Mouse (Mus musculus): ENCODE results near the gene Stk11. TPM values are rescaled to one million over a fixed set of nuclear protein-coding genes. Genes with fewer than 3 reads are reported as not detected.

The Stk11 gene
- polyA plus RNA-seq, 1 experiment from 2014 or later = 27.1 TPM

DNA sequence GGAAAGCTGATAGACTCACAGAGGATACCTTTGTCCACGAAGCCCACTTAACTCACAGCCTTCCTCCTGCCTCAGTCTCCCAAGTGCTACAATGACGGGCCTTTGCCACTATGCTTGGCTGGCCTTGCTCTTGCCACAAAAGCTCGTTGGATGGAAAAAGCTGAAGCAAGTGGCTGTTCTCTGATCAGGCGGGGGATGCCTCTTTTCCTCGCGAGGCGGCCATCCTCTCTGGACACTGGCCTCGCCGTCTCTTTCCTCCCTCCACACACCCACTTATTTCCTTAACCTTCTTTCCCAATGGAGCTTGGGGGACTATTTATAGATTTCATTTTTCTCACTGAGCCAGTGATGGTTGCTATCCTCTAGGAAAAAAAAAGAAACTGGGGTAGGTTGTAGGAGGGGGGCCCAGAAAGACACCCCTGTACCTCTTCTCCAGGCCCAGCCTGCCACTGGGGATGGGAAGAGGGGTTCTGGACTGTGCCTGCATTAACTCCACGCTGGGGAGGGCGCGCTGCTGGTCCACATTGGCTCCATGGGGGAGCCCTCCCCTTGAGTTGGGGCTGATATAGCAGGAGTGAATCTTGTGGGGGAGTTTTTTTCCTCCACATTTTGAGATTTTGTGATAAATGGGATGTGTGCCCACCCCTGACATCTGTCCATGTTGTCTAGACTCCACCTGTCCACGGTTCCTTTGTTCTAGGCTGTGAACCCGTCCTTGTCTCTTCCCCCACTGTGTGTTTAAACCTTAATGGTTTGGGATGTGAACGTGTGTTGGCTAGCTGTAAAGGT is 41.7 kb downstream of the Stk11 start:
- Histone ChIP-seq H3K27ac (replicated peaks; ENCODE audit: low read depth, low read length) (peak overlapping the region; percentile 42), H3K4me3 (ENCODE audit: low read depth, low read length) (no peak overlapping the region), H3K9me3 (ENCODE audit: control insufficient read depth, low read length) (no peaks in the 10 kb centered on the region), H3K9ac (ENCODE audit: low read length) (no peak overlapping the region), H3K27me3 (ENCODE audit: control insufficient read depth, insufficient read depth, low read length) (no peaks in the 10 kb centered on the region), H3K4me1 (ENCODE audit: control insufficient read depth, insufficient read depth, low read length) (peaks cover 73% of the 10 kb centered on the region), H3K4me2 (ENCODE audit: low read depth, severe bottlenecking) (peak overlapping the region; percentile 18; the same call in 1 of the 2 replicates), H3K36me3 (ENCODE audit: control insufficient read depth, insufficient read depth, low read length) (peaks cover 47% of the 10 kb centered on the region)
- ATAC-seq (ENCODE audit: insufficient number of reproducible peaks, low FRiP score, low TSS enrichment, low read depth) (no peak), DNase-seq (ENCODE audit: low spot score) (no peak)
- 71% methylated on average over 15 of the region's 15 CpGs for WGBS

GRCm38 (mm10) chr10:80158307-80158986 is 42.8 kb downstream of the Stk11 start:
- peaks cover 35% of the 10 kb centered on the region for H3K36me3 ChIP-seq (ENCODE audit: control insufficient read depth, insufficient read depth, low read length)
- peak; percentile 2; the same call in 1 of the 2 replicates for ATAC-seq (ENCODE audit: insufficient number of reproducible peaks, low FRiP score, low TSS enrichment, low read depth)
- H3K4me2 ChIP-seq (ENCODE audit: low read depth, severe bottlenecking) = peak overlapping the region; percentile 72; the same call in 1 of the 2 replicates
- H3K4me1 ChIP-seq (ENCODE audit: control insufficient read depth, insufficient read depth, low read length) = peaks cover 67% of the 10 kb centered on the region
- WGBS = 14% methylated on average over 18 of the region's 18 CpGs
- H3K27ac ChIP-seq (replicated peaks; ENCODE audit: low read depth, low read length) = peak overlapping the region; percentile 79
- no peak overlapping the region for H3K9ac ChIP-seq (ENCODE audit: low read length)
- peak; percentile 73 for DNase-seq (ENCODE audit: low spot score)
- peak overlapping the region; percentile 29 for H3K4me3 ChIP-seq (ENCODE audit: low read depth, low read length)
- no peaks in the 10 kb centered on the region for H3K27me3 ChIP-seq (ENCODE audit: control insufficient read depth, insufficient read depth, low read length)
- H3K9me3 ChIP-seq (ENCODE audit: control insufficient read depth, low read length) = no peaks in the 10 kb centered on the region

- H3K27ac ChIP-seq (replicated peaks; ENCODE audit: low read depth, low read length) = peak overlapping the region; percentile 79
Observed at GRCm38 (mm10) chr10:80159021-80159560, 43.5 kb downstream of the Stk11 start.

DNA sequence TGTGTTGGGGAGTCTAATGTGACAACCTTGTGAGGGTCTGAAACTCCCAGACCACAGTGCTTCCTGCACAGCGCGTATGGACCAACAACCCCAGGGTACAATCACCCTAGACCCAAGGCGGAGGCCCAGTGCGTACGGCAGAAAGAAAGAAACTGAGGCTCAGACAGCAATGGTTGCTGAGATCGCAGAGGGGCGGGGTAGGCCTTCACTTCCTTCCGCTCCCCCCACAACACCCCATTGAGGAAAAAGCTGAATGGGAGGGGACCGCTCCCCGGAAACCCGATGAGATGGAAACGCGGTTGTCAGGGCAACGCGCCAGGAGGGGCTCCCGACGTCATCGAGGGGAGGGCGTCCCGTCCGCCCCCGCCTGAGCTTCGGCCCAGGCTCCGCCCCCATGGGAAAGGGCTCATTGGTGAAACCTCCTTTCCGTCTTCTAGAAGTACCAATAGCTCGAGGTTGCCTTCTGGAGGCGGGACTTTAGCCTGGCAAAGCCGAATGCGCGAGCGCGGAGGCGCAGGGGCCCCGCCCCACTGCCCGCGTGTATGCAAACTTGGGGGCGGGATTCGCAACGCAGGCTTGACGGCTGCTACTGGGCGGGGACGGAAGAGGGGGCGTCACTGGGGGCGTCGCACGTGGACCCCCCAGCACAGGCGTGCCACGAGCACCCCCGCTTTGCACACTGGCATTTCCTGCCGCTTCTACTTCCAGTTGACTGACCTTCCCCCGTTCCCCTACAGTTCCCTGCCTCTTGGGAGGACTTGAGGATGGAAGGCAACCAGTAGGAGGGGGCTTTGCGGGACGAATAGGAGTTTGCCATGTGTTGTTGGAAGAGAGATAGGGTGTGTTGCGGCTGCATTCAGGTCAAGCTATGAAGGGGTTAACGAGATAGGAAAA is 44.2 kb downstream of the Stk11 start:
- WGBS = under 1% methylated on average over 55 of the region's 55 CpGs

More at GRCm38 (mm10) chr10:80159021-80159560, 43.5 kb downstream of the Stk11 start:
- peaks cover 63% of the 10 kb centered on the region for H3K4me1 ChIP-seq (ENCODE audit: control insufficient read depth, insufficient read depth, low read length)
- 6% methylated on average over 12 of the region's 12 CpGs for WGBS
- peaks cover 29% of the 10 kb centered on the region for H3K36me3 ChIP-seq (ENCODE audit: control insufficient read depth, insufficient read depth, low read length)
- H3K4me3 ChIP-seq (ENCODE audit: low read depth, low read length) = peak overlapping the region; percentile 29
- H3K9ac ChIP-seq (ENCODE audit: low read length) = peak overlapping the region; percentile 51
- ATAC-seq (ENCODE audit: insufficient number of reproducible peaks, low FRiP score, low TSS enrichment, low read depth) (0 out of 2 replicates have a peak, but pooled peaks have one; percentile 1), DNase-seq (ENCODE audit: low spot score) (peak; percentile 71)
- H3K27me3 ChIP-seq (ENCODE audit: control insufficient read depth, insufficient read depth, low read length) = no peaks in the 10 kb centered on the region
- peak overlapping the region; percentile 72 for H3K4me2 ChIP-seq (ENCODE audit: low read depth, severe bottlenecking)
- H3K9me3 ChIP-seq (ENCODE audit: control insufficient read depth, low read length) = no peaks in the 10 kb centered on the region

GRCm38 (mm10) chr10:80160455-80161371 is 45.1 kb downstream of the Stk11 start:
- peaks cover 18% of the 10 kb centered on the region for H3K36me3 ChIP-seq (ENCODE audit: control insufficient read depth, insufficient read depth, low read length)
- peak overlapping the region; percentile 72 for H3K4me2 ChIP-seq (ENCODE audit: low read depth, severe bottlenecking)
- peaks cover 65% of the 10 kb centered on the region for H3K4me1 ChIP-seq (ENCODE audit: control insufficient read depth, insufficient read depth, low read length)
- peak overlapping the region; percentile 29 for H3K4me3 ChIP-seq (ENCODE audit: low read depth, low read length)
- H3K9ac ChIP-seq (ENCODE audit: low read length) = peak overlapping the region; percentile 47
- DNase-seq (ENCODE audit: low spot score) (peak; percentile 76), ATAC-seq (ENCODE audit: insufficient number of reproducible peaks, low FRiP score, low TSS enrichment, low read depth) (no peak)
- WGBS = under 1% methylated on average over 33 of the region's 33 CpGs
- H3K27me3 ChIP-seq (ENCODE audit: control insufficient read depth, insufficient read depth, low read length) = no peaks in the 10 kb centered on the region
- peak overlapping the region; percentile 83 for H3K27ac ChIP-seq (replicated peaks; ENCODE audit: low read depth, low read length)
- H3K9me3 ChIP-seq (ENCODE audit: control insufficient read depth, low read length) = no peaks in the 10 kb centered on the region

More for the DNA sequence above, 44.2 kb downstream of the Stk11 start:
- peaks cover 27% of the 10 kb centered on the region for H3K36me3 ChIP-seq (ENCODE audit: control insufficient read depth, insufficient read depth, low read length)
- peak overlapping the region; percentile 83 for H3K27ac ChIP-seq (replicated peaks; ENCODE audit: low read depth, low read length)
- ATAC-seq (ENCODE audit: insufficient number of reproducible peaks, low FRiP score, low TSS enrichment, low read depth) = peak; percentile 74
- H3K27me3 ChIP-seq (ENCODE audit: control insufficient read depth, insufficient read depth, low read length) = no peaks in the 10 kb centered on the region
- peak; percentile 96 for DNase-seq (ENCODE audit: low spot score)
- peaks cover 65% of the 10 kb centered on the region for H3K4me1 ChIP-seq (ENCODE audit: control insufficient read depth, insufficient read depth, low read length)
- peak overlapping the region; percentile 72 for H3K4me2 ChIP-seq (ENCODE audit: low read depth, severe bottlenecking)
- no peaks in the 10 kb centered on the region for H3K9me3 ChIP-seq (ENCODE audit: control insufficient read depth, low read length)
- peak overlapping the region; percentile 51 for H3K9ac ChIP-seq (ENCODE audit: low read length)
- H3K4me3 ChIP-seq (ENCODE audit: low read depth, low read length) = peak overlapping the region; percentile 29

DNA sequence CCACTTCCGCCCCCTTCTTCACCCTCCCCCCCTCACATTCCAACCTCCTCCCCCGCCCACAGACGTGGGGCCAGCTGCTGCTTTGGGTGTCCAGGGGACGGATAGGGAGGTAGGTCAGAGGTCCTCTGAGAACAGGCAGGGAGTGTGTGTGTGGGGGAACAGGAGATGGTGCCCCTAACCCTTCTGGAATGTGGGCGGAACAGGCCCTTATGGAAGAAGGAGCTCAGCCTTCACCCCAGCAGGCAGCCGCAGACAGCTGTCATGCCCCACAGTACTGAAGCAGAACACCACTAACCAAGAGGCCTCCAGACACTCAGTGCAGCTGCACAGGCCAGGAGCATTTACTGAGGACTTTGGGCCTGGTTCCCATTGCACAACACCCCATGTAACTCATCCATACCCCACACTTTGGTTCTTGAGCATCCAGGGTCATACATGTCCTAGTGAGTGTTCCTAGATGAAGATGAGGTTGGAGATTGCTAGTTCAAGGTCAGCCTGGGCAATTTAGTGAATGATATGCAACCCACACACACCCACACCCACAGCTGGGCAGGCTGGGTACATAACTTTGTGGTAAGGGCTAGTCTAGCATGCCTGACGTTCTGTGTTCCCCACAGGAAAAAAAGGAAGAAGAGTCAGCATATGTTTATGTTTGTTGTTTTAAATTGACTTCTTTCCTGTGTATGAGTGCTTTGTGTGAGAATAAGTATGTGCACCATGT is 46.1 kb downstream of the Stk11 start:
- no peak for ATAC-seq (ENCODE audit: insufficient number of reproducible peaks, low FRiP score, low TSS enrichment, low read depth)
- H3K9ac ChIP-seq (ENCODE audit: low read length) = peak overlapping the region; percentile 47; the same call in 1 of the 2 replicates

DNA sequence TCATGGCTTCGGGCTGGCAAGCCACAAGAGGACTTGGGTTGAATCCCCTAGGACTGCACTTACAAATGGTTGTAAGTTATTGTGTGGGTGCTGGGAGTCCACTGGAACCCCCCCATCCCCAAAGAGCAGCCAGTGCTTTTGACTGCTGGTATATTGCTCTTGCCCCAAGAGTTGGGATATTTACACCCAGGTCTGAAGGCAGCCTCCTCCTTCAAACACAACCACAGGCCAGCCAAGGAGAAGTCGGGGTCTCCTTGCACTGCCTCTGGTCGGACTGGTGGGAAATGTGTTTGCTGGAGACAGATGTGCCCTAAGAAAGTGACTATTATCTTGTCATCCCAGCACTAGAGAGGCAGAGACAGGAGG is 46.6 kb downstream of the Stk11 start:
- ATAC-seq (ENCODE audit: insufficient number of reproducible peaks, low FRiP score, low TSS enrichment, low read depth) = no peak
- 72% methylated on average over 3 of the region's 3 CpGs for WGBS
- H3K4me3 ChIP-seq (ENCODE audit: low read depth, low read length) = no peak overlapping the region

More for the DNA sequence above, 46.1 kb downstream of the Stk11 start:
- WGBS = 9% methylated on average over 7 of the region's 7 CpGs
- Histone ChIP-seq H3K4me1 (ENCODE audit: control insufficient read depth, insufficient read depth, low read length) (peaks cover 62% of the 10 kb centered on the region), H3K9me3 (ENCODE audit: control insufficient read depth, low read length) (no peaks in the 10 kb centered on the region), H3K4me2 (ENCODE audit: low read depth, severe bottlenecking) (peak overlapping the region; percentile 72), H3K27ac (replicated peaks; ENCODE audit: low read depth, low read length) (peak overlapping the region; percentile 83), H3K4me3 (ENCODE audit: low read depth, low read length) (peak overlapping the region; percentile 29; the same call in 1 of the 2 replicates), H3K36me3 (ENCODE audit: control insufficient read depth, insufficient read depth, low read length) (peaks cover 9% of the 10 kb centered on the region), H3K27me3 (ENCODE audit: control insufficient read depth, insufficient read depth, low read length) (no peaks in the 10 kb centered on the region)
- DNase-seq (ENCODE audit: low spot score) = peak; percentile 65

More for the DNA sequence above, 46.6 kb downstream of the Stk11 start:
- no peak overlapping the region for H3K9ac ChIP-seq (ENCODE audit: low read length)
- H3K36me3 ChIP-seq (ENCODE audit: control insufficient read depth, insufficient read depth, low read length) = peaks cover 3% of the 10 kb centered on the region
- H3K9me3 ChIP-seq (ENCODE audit: control insufficient read depth, low read length) = no peaks in the 10 kb centered on the region
- no peaks in the 10 kb centered on the region for H3K27me3 ChIP-seq (ENCODE audit: control insufficient read depth, insufficient read depth, low read length)
- peaks cover 59% of the 10 kb centered on the region for H3K4me1 ChIP-seq (ENCODE audit: control insufficient read depth, insufficient read depth, low read length)
- H3K4me2 ChIP-seq (ENCODE audit: low read depth, severe bottlenecking) = no peak overlapping the region
- no peak for DNase-seq (ENCODE audit: low spot score)
- H3K27ac ChIP-seq (replicated peaks; ENCODE audit: low read depth, low read length) = no peak overlapping the region

Data from limb, embryonic 11.5 days (tissue).